Mouse (Mus musculus): Measurements from ENCODE around the gene Lhfpl3.

GRCm38 (mm10) chr5:23154439-23154838 is 408.6 kb downstream of the Lhfpl3 start:
- no peak for TF ChIP-seq CTCF (IDR thresholded peaks at IDR 0.05; ENCODE audit: extremely low read depth, insufficient read length, insufficient replicate concordance, low read depth, low read length)
- no peak for TF ChIP-seq POLR2A (IDR thresholded peaks at IDR 0.05; ENCODE audit: low read depth, low read length)
